Mouse (Mus musculus) cortical plate, adult 2 months (tissue): ENCODE data around the gene Irgm2.
A peak's percentile ranks its signal among the peaks of the same experiment; 100 is the strongest.
"Not testable (repeated sequence)": the region's sequence is repeated elsewhere in the genome, so short reads cannot be mapped to it uniquely, and the experiment has no call there.

Experiments
- CTCF ChIP-seq: fragments of 200-500 bp; IDR thresholded peaks from 2 replicates; pipeline ENCODE4 v1.5.1; 2011; ENCODE audit warnings: mild to moderate bottlenecking, control low read depth, low read length; ENCODE audit not compliant: insufficient read depth; ENCODE audit errors: extremely low read depth
- POLR2A ChIP-seq: fragments of 200-500 bp; IDR thresholded peaks from 2 replicates; pipeline ENCODE4 v1.6.1; 2011; ENCODE audit warnings: mild to moderate bottlenecking, low read length, control low read depth; ENCODE audit not compliant: insufficient read depth; ENCODE audit errors: extremely low read depth

DNA sequence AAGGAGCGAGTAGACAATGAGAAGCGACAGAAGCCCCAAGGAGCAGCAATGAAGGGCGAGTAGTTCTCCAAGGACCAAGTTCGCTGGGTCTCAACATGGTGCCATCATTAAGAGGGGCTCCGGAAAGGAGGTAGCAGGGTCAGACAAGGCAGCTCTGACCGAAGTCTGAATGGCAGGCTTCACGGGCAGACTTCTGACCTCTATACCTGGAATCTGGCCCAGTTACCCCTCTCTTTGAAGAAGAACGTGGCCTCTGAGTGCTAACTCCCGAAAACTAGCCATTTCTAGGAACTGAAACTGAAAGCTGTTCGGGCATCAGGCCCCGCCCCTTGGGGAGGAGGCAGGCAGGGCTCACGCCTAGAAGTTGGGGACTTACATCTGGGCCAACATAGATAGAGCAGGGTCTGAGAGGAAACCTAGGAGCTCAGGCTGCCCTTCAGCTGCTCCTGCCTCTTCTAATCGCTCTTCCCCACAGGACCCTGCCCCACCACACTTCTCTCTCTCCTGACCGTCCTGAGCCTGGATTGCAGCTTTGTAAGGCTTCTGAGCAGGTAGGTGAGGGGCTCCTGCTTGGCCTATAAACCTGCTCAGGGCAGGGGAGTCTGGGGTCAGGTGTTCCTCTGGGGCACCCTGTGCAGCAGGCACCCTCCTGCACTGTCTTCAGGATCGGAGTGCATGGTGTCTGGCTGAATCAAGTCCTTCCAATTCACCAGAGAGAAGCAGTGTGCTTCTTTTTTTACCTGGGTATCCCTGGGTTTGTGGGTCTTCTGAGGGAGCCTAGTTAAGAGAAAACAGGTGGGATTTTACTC, at the start of gene Irgm2, which contains the start of gene Igtp:
- TF ChIP-seq CTCF, result not testable (repeated sequence)
- TF ChIP-seq POLR2A, result 0 out of 2 replicates have a peak, but pooled peaks have one; percentile 7
